Mouse (Mus musculus) kidney, embryonic 15.5 days (tissue): ENCODE measurements around the gene Olfr979. TPM values are rescaled to one million over a fixed set of nuclear protein-coding genes. Genes with fewer than 3 reads are reported as not detected.
"Not testable (repeated sequence)": the region's sequence is repeated elsewhere in the genome, so short reads cannot be mapped to it uniquely, and the experiment has no call there.

Experiments
- ATAC-seq: fragments of 200-750 bp; cut with Nextera tagmentation; replicated peaks from 2 replicates; pipeline ENCODE4 v1.8.0; 2017; ENCODE audit warnings: moderate TSS enrichment; ENCODE audit not compliant: low FRiP score
- H3K27ac ChIP-seq: fragments of 300-500 bp; sonication (generic); 2 replicates; pipeline ENCODE4 v1.5.1; 2015; ENCODE audit warnings: mild to moderate bottlenecking, inconsistent platforms
- H3K27me3 ChIP-seq: fragments of 300-500 bp; sonication (generic); 2 replicates; pipeline ENCODE4 v1.6.1; 2015; ENCODE audit warnings: inconsistent platforms
- H3K36me3 ChIP-seq: fragments of 300-500 bp; sonication (generic); 2 replicates; pipeline ENCODE4 v1.6.1; 2015; ENCODE audit warnings: inconsistent platforms
- H3K4me1 ChIP-seq: fragments of 300-500 bp; sonication (generic); 2 replicates; pipeline ENCODE4 v1.6.1; 2015; ENCODE audit warnings: inconsistent platforms
- H3K4me2 ChIP-seq: fragments of 300-500 bp; sonication (generic); 2 replicates; pipeline ENCODE4 v1.6.1; 2015; ENCODE audit warnings: moderate library complexity, mild to moderate bottlenecking, inconsistent platforms
- H3K4me3 ChIP-seq: fragments of 300-500 bp; sonication (generic); replicated peaks from 2 replicates; pipeline ENCODE4 v1.5.1; 2015; ENCODE audit warnings: mild to moderate bottlenecking, inconsistent platforms
- H3K9ac ChIP-seq: fragments of 300-500 bp; sonication (generic); 2 replicates; pipeline ENCODE4 v1.6.1; 2015; ENCODE audit warnings: mild to moderate bottlenecking, inconsistent platforms
- H3K9me3 ChIP-seq: fragments of 300-500 bp; sonication (generic); replicated peaks from 2 replicates; pipeline ENCODE4 v1.6.1; 2016; ENCODE audit warnings: inconsistent platforms
- WGBS: fragments of 180-500 bp; shearing (Covaris S2); methylation state at CpG from one replicate; pipeline ENCODE4 v1.1.7; 2015; ENCODE audit warnings: mixed read lengths; 5-methylcytosine and 5-hydroxymethylcytosine counted together
- polyA plus RNA-seq: library from polyadenylated mRNA; unstranded; fragments of >200 nt; fragmentation: Nextera tagmentation; extraction: Ambion mirVana; gene quantifications from 2 replicates; pipeline ENCODE4 v1.2.1, GENCODE M21; 2015

The Olfr979 gene
- not detected in 2 replicates for polyA plus RNA-seq

GRCm38 (mm10) chr9:40003365-40003764, at the start of gene Olfr979:
Gene Olfr979, minus strand, starts transcription at chr9:40003465.
- WGBS, result 94% methylated on average over 1 of the region's 1 CpGs
- Histone ChIP-seq H3K9ac (no peak within 1 kb of the TSS), H3K4me2 (no peak within 1 kb of the TSS), H3K36me3 (no peaks in the 10 kb centered on the region), H3K9me3 (no peaks in the 10 kb centered on the region), H3K4me1 (no peaks in the 10 kb centered on the region), H3K27me3 (no peaks in the 10 kb centered on the region), H3K27ac (no peak within 1 kb of the TSS), H3K4me3 (no peak within 1 kb of the TSS)
- no peak for ATAC-seq

GRCm38 (mm10) chr9:40050138-40050537, 46.9 kb upstream of the Olfr979 start:
- H3K4me1 ChIP-seq, result no peaks in the 10 kb centered on the region
- 92% methylated on average over 19 of the region's 19 CpGs for WGBS
- H3K4me2 ChIP-seq, result no peak overlapping the region

DNA sequence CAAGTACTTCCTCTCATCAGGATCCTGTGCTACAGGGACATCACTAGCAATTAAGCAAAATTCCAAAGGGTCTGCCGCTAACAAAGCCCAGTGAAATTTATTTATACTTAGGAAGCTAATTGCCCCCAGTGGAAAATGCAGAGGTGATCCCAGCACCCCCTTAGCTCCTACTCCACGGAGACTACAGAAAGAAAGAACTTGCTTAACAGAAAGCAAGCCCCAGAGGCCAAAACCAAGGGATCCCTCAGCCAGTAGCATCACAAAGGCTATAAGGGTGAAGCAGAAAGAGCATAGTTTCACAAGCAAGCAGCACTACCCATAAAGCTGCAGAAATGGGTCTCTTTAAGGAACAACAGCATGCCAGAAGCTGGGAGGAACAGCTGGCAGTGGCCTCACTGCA, 17.9 kb upstream of the Olfr979 start, which contains the start of gene Olfr981:
Olfr981 (plus strand) TSS at position 301 of the 400 bp plus-strand sequence.
- 60% methylated on average over 2 of the region's 2 CpGs for WGBS
- H3K4me3 ChIP-seq, result no peak within 1 kb of the TSS
- no peak within 1 kb of the TSS for H3K27ac ChIP-seq
- no peaks in the 10 kb centered on the region for H3K4me1 ChIP-seq
- no peaks in the 10 kb centered on the region for H3K9me3 ChIP-seq
- H3K27me3 ChIP-seq, result no peaks in the 10 kb centered on the region
- H3K4me2 ChIP-seq, result no peak within 1 kb of the TSS
- ATAC-seq, result no peak
- no peaks in the 10 kb centered on the region for H3K36me3 ChIP-seq
- no peak within 1 kb of the TSS for H3K9ac ChIP-seq

More at GRCm38 (mm10) chr9:40050138-40050537, 46.9 kb upstream of the Olfr979 start:
- H3K9me3 ChIP-seq, result no peaks in the 10 kb centered on the region
- no peaks in the 10 kb centered on the region for H3K36me3 ChIP-seq
- H3K27ac ChIP-seq, result no peak overlapping the region
- H3K27me3 ChIP-seq, result no peaks in the 10 kb centered on the region
- no peak overlapping the region for H3K9ac ChIP-seq
- no peak for ATAC-seq
- no peak overlapping the region for H3K4me3 ChIP-seq

GRCm38 (mm10) chr9:40009482-40009881, 6.2 kb upstream of the Olfr979 start, which contains the start of gene Olfr980:
Gene Olfr980, minus strand, starts transcription at chr9:40009582.
- Histone ChIP-seq H3K36me3 (no peaks in the 10 kb centered on the region), H3K27ac (no peak within 1 kb of the TSS)
- WGBS, result 89% methylated on average over 1 of the region's 1 CpGs

DNA sequence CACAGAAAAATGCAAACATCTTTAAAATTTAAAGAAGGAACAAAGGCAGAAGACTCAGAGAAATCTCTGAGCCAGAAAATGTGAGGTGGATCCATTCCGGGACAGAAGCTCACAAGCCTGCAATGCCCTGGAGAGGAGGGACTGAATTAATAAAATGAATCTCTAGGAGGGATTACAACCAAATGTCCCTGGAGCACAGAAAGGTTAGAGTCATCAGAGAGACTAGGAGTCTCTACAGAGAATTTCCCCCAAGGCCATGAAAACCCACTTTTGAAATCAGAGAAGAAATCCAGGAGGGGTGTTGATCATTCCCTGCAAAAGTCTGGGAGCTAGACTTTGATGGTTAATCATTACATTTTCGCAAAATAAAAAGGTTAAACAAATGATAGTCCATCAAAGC, 11.5 kb downstream of the Olfr979 start, which contains the start of gene Olfr978:
Olfr978 (plus strand) TSS at position 301 of the 400 bp plus-strand sequence.
- 78% methylated on average over 2 of the region's 2 CpGs for whole genome bisulfite sequencing
- H3K4me2 ChIP-seq, result no peak within 1 kb of the TSS
- no peak for ATAC-seq

More at GRCm38 (mm10) chr9:40009482-40009881, 6.2 kb upstream of the Olfr979 start, which contains the start of gene Olfr980:
- Histone ChIP-seq H3K27me3 (no peaks in the 10 kb centered on the region), H3K4me2 (no peak within 1 kb of the TSS), H3K9me3 (no peaks in the 10 kb centered on the region), H3K9ac (no peak within 1 kb of the TSS), H3K4me3 (no peak within 1 kb of the TSS), H3K4me1 (no peaks in the 10 kb centered on the region)
- no peak for ATAC-seq

GRCm38 (mm10) chr9:39976581-39977145, 26.6 kb downstream of the Olfr979 start:
- not testable (repeated sequence) for H3K9me3 ChIP-seq, H3K27ac ChIP-seq, H3K27me3 ChIP-seq, H3K4me2 ChIP-seq, ATAC-seq, H3K4me3 ChIP-seq, H3K36me3 ChIP-seq, H3K4me1 ChIP-seq, H3K9ac ChIP-seq
- 79% methylated on average over 1 of the region's 1 CpGs for WGBS

More for the DNA sequence above, 11.5 kb downstream of the Olfr979 start, which contains the start of gene Olfr978:
- no peak within 1 kb of the TSS for H3K4me3 ChIP-seq
- no peak within 1 kb of the TSS for H3K9ac ChIP-seq
- H3K27me3 ChIP-seq, result no peaks in the 10 kb centered on the region
- no peaks in the 10 kb centered on the region for H3K36me3 ChIP-seq
- H3K27ac ChIP-seq, result no peak within 1 kb of the TSS
- no peaks in the 10 kb centered on the region for H3K9me3 ChIP-seq
- no peaks in the 10 kb centered on the region for H3K4me1 ChIP-seq

- not testable (repeated sequence) for H3K9me3 ChIP-seq, ATAC-seq, H3K36me3 ChIP-seq, H3K9ac ChIP-seq, H3K27ac ChIP-seq, H3K27me3 ChIP-seq, H3K4me1 ChIP-seq, H3K4me3 ChIP-seq, H3K4me2 ChIP-seq
- WGBS, result 90% methylated on average over 8 of the region's 9 CpGs
Measured at GRCm38 (mm10) chr9:39961033-39961432, 42.2 kb downstream of the Olfr979 start, which contains the start of gene Olfr976. Gene Olfr976, minus strand, starts transcription at chr9:39961133.

GRCm38 (mm10) chr9:39951946-39952345, 51.3 kb downstream of the Olfr979 start, which contains the start of gene Olfr975:
Gene Olfr975, minus strand, starts transcription at chr9:39952046.
- no peak within 1 kb of the TSS for H3K9ac ChIP-seq
- ATAC-seq, result no peak
- H3K36me3 ChIP-seq, result no peaks in the 10 kb centered on the region
- WGBS, result 65% methylated on average over 1 of the region's 1 CpGs
- H3K4me2 ChIP-seq, result no peak within 1 kb of the TSS
- H3K9me3 ChIP-seq, result no peaks in the 10 kb centered on the region
- no peak within 1 kb of the TSS for H3K4me3 ChIP-seq
- H3K27ac ChIP-seq, result no peak within 1 kb of the TSS
- no peaks in the 10 kb centered on the region for H3K4me1 ChIP-seq
- no peaks in the 10 kb centered on the region for H3K27me3 ChIP-seq

Other genes with a start within 250 kb of the Olfr979 start
- not detected in 2 replicates for gene Olfr968, start 220.2 kb downstream of the Olfr979 start, polyA plus RNA-seq
- not detected in 2 replicates for gene Olfr969, start 212.5 kb downstream of the Olfr979 start, polyA plus RNA-seq
- gene Olfr970, start 194.6 kb downstream of the Olfr979 start, polyA plus RNA-seq, result not detected in 2 replicates
- not detected in 2 replicates for gene Olfr971, start 166.6 kb downstream of the Olfr979 start, polyA plus RNA-seq
- gene Olfr972, start 137.0 kb downstream of the Olfr979 start, polyA plus RNA-seq, result not detected in 2 replicates
- gene Olfr229, start 96.1 kb downstream of the Olfr979 start, polyA plus RNA-seq, result not detected in 2 replicates
- gene Olfr974, start 66.0 kb downstream of the Olfr979 start, polyA plus RNA-seq, result not detected in 2 replicates
- gene Olfr975, start 51.4 kb downstream of the Olfr979 start, polyA plus RNA-seq, result not detected in 2 replicates
- not detected in 2 replicates for gene Olfr976, start 42.3 kb downstream of the Olfr979 start, polyA plus RNA-seq
- not detected in 2 replicates for gene Olfr978, start 11.4 kb downstream of the Olfr979 start, polyA plus RNA-seq
- gene Olfr980, start 6.1 kb upstream of the Olfr979 start, polyA plus RNA-seq, result not detected in 2 replicates
- not detected in 2 replicates for gene Olfr981, start 18.0 kb upstream of the Olfr979 start, polyA plus RNA-seq
- gene Olfr982, start 70.4 kb upstream of the Olfr979 start, polyA plus RNA-seq, result not detected in 2 replicates
- gene Olfr983, start 90.1 kb upstream of the Olfr979 start, polyA plus RNA-seq, result not detected in 2 replicates
- not detected in 2 replicates for gene Olfr984, start 110.7 kb upstream of the Olfr979 start, polyA plus RNA-seq
- not detected in 2 replicates for gene Olfr985, start 126.7 kb upstream of the Olfr979 start, polyA plus RNA-seq
- not detected in 2 replicates for gene Tmem225, start 144.7 kb upstream of the Olfr979 start, polyA plus RNA-seq
- not detected in 2 replicates for gene Olfr986, start 177.5 kb upstream of the Olfr979 start, polyA plus RNA-seq
- 6.8 and 7.5 TPM in 2 replicates for gene Zfp202, start 188.9 kb upstream of the Olfr979 start, polyA plus RNA-seq